Mouse (Mus musculus): ENCODE measurements at regions not wholly inside any gene's neighbourhood (a gene's known extent, or its start where the extent isn't known, plus 50 kb on each side); places are given as distances from the start of the nearest gene placed in this dataset.
"Not testable (repeated sequence)": the region's sequence is repeated elsewhere in the genome, so short reads cannot be mapped to it uniquely, and the experiment has no call there.

- Histone ChIP-seq H3K4me3 (peak overlapping the region; percentile 38), H3K36me3 (replicated peaks) (peaks cover 11% of the 10 kb centered on the region)
- H3K27ac ChIP-seq; H3K4me1 ChIP-seq; H3K9me3 ChIP-seq; H3K27me3 ChIP-seq (ENCODE audit: poor library complexity, severe bottlenecking); DNase-seq (ENCODE audit: extremely low spot score, low spot score): not testable (repeated sequence)
- WGBS = 68% methylated on average over 47 of the region's 47 CpGs
These were observed 57.1 kb upstream of the Gm21119 start for GRCm38 (mm10) chr8:20557609-20558008.

Data from forebrain, embryonic 10.5 days (tissue).